Mouse (Mus musculus): ENCODE results near the gene Acad10. TPM values are rescaled to one million over a fixed set of nuclear protein-coding genes. Genes with fewer than 3 reads are reported as not detected.

Gene Acad10
- total RNA-seq (2023): 2.7 and 2.9 TPM in 2 replicates

DNA sequence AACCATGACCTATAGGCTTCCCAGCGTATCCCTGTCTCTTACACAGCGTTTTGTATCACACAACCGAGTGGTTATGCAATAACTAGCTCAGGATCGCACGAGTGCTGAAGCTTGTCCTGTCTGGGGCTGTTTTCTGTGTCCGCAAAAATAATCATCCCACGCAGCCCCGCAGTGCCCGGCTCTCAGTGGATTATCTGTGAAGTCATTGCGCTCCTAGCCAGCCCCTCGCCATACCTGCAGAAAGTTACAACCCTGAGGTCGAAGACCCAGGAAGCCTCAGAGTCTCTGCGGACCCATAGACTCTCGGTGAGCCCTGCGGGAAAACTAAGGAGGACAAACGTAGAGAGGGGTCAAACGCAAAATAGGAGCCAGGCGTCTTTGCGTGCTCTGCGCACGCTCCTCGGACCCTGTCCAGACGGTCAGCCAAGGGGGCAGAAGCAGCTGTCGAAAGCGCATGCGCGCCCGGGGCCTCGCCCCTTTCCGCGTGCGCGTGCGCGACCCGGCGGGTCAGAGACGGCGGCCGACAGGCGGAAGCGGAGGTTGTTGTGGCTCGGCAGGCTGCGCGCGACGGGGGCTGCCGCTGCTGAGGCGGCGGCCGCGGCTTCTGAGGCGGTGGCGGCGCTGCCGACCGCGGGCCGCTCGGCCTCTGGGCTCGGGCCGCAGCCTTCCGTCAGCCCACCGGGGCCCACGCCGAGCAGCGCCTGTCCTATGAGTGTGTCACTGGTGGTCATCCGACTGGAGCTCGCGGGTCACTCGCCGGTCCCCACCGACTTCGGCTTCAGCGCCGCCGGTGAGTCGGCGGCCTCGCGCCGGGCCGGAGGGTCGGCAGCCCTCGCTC, at the start of gene Acad10, which contains the start of gene Brap:
Acad10 (minus strand) TSS at position 456 of the 838 bp plus-strand sequence.
Brap (plus strand) TSS at position 505 of the 838 bp plus-strand sequence.

DNA sequence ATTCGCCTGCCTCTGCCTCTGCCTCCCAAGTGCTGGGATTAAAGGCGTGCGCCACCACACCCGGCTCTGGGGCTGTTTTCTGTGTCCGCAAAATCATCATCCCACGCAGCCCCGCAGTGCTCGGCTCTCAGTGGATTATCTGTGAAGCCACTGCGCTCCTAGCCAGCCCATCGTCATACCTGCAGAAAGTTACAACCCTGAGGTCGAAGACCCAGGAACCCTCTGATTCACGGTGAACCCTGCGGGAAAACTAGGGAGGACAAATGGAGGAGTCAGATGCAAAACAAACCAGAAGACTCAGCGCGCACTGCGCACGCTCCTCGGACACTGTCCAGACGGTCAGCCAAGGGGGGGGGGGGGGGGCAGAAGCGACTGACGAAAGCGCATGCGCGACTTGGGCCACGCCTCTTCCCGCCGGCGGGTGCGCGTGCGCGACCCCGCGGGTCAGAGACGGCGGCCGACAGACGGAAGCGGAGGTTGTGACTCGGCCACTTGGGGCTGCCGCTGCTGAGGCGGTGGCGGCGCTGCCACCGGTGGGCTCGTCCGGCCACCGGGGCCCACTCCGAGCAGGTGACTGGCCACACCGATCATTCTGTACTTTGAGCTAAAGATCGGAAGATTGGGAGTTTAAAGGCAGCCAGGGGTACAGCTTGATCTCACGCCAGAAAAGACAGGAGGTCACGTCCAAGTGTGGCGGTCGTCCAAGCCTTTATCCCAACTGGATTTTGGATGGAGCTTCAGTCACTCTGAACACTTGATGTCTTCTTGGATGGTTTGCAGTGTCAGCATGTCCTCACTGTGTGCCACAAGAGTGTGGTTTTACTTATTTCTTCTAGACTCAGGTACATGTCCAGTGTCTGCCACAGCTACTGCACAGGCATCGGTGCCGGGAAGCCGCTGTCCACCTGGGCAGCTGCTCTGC, 41.5 kb downstream of the Acad10 start, which contains the start of gene Acad12:
Acad12 (minus strand) TSS at position 347 of the 922 bp plus-strand sequence.

DNA sequence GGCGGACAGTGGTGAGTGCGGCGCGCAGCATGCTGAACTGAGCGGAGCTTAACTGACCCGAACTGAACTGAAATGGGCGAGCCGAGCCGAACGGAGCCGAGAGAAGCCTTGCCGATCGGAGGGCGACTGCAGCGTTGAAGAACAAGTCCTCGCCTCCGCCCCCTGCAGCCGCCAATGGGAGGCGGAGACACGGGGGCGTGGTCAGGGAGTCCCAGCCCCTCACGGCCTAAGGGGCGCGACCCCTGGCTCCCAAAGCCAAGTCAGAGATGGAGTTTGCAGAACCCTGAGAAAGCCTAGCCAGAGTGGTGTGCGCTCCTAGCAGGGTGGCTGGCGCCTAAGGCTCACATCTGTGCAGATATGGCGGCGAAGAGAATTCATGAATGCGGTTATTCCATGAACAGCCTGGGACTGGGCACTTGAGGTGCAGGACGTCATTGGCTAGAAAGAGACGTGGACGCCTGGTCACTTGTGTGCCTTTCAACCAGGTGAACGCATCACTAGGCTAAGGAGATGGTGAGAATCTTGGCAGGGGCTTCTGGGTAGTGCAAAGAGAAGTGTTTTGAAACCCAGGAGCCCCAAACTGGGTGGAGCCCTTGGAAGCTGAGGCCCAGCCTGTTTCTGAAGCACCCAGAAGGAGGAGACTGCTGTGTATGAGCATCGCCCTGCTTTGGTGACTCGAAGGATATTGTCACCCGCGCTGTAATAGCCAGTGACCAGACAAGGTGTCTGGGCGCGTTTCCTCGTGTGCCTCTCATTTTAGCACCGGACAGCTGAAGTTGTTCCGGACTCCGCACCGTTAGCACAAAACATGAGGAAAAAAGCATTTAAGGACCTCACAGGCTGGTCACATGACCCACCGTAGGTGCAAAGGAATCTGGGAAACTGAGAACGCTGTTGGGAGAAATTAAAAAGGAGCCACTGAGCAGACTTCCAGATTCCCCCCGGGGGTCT, 66.6 kb downstream of the Acad10 start, which contains the start of gene Aldh2:
Aldh2 (minus strand) TSS at position 374 of the 951 bp plus-strand sequence.

Other genes starting within 250 kb of the Acad10 start
- gene Tmem116, start 208.6 kb downstream of the Acad10 start, total RNA-seq (2023): 0.29 and 0.47 TPM in 2 replicates
- gene Erp29, start 208.0 kb downstream of the Acad10 start, total RNA-seq (2023): 126 and 151 TPM in 2 replicates
- gene Adam1b, start 157.1 kb downstream of the Acad10 start, total RNA-seq (2023): not detected in 2 replicates
- gene Adam1a, start 115.0 kb downstream of the Acad10 start, total RNA-seq (2023): 3.2 and 5.1 TPM in 2 replicates
- not detected in 2 replicates for gene Gm42878, start 115.0 kb downstream of the Acad10 start, total RNA-seq (2023)
- gene Mapkapk5, start 114.6 kb downstream of the Acad10 start, total RNA-seq (2023): 77.6 and 77.7 TPM in 2 replicates
- 890 and 954 TPM in 2 replicates for gene Aldh2, start 66.7 kb downstream of the Acad10 start, total RNA-seq (2023)
- 4.5 and 5.2 TPM in 2 replicates for gene Acad12, start 41.6 kb downstream of the Acad10 start, total RNA-seq (2023)
- 76.7 and 98.4 TPM in 2 replicates for gene Brap, start within 50 bp of the Acad10 start, total RNA-seq (2023)
- gene Atxn2, start 50.8 kb upstream of the Acad10 start, total RNA-seq (2023): 29.2 and 46.5 TPM in 2 replicates
- 70.1 and 84.7 TPM in 2 replicates for gene Sh2b3, start 177.1 kb upstream of the Acad10 start, total RNA-seq (2023)
- 2.0 and 2.8 TPM in 2 replicates for gene Pheta1, start 188.5 kb upstream of the Acad10 start, total RNA-seq (2023)